Mouse (Mus musculus): ENCODE results near the gene Reep1. TPM values are rescaled to one million over a fixed set of nuclear protein-coding genes. Genes with fewer than 3 reads are reported as not detected.
"Not testable (repeated sequence)": the region's sequence is repeated elsewhere in the genome, so short reads cannot be mapped to it uniquely, and the experiment has no call there.

The Reep1 gene
- polyA plus RNA-seq, 1 experiment from 2014 or later: 20.8 TPM

DNA sequence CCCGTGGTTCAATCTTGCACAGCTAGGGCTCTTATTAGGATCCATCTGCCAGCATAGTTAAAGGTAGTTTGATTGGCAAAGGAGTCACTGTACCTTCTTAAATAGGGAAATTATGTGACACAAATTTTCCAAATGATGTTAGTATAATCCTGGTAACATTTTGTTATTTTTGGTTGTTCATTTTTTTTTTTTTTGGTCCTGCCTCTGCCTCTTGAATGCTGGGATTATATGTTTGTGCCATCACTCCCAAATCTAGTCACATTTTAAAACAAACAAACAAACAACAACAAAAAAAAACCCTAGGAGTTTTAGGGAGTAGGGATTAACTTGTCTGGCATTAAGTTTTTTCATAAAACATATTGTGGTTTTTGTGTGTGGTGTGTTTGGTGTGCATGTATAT is 119.5 kb downstream of the Reep1 start, which contains the start of gene Mrpl35:
Mrpl35 (minus strand) TSS at position 101 of the 400 bp plus-strand sequence.
- WGBS (ENCODE audit: insufficient replicate concordance): 58% methylated on average over 1 of the region's 1 CpGs
- Histone ChIP-seq H3K27ac (ENCODE audit: low read depth, low read length) (no peak within 1 kb of the TSS), H3K4me2 (no peak within 1 kb of the TSS), H3K9ac (ENCODE audit: low read depth, low read length) (no peak within 1 kb of the TSS), H3K4me3 (ENCODE audit: low read depth, low read length) (no peak within 1 kb of the TSS), H3K36me3 (ENCODE audit: control insufficient read depth, insufficient read depth, low read length) (no peaks in the 10 kb centered on the region), H3K27me3 (ENCODE audit: control insufficient read depth, insufficient read depth, low read length) (no peaks in the 10 kb centered on the region), H3K9me3 (replicated peaks; ENCODE audit: control insufficient read depth, low read length) (no peaks in the 10 kb centered on the region), H3K4me1 (ENCODE audit: control insufficient read depth, insufficient read depth, low read length) (no peaks in the 10 kb centered on the region)
- no peak for ATAC-seq (replicated peaks; ENCODE audit: insufficient number of reproducible peaks, low FRiP score, low TSS enrichment)

DNA sequence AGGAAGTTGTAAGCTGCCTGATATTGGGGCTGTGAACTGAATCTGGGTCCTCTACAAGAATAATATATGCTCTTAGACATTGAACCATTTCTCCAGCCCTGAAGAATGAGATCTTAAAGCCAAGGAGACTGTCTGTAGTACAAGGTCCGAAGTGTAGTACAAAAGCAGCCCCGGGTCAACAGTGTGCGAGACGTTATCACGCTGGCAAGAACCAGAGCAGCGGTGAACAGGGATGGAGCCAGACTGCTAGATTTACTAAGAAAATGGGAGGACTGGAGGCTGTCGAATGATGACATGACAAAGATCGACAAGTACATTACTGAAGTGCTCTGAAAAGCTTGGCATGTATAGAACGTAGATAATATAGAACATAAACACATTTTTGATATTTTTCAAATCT is 122.4 kb downstream of the Reep1 start:
- Histone ChIP-seq H3K9ac (ENCODE audit: low read depth, low read length) (no peak overlapping the region), H3K4me2 (no peak overlapping the region), H3K4me3 (ENCODE audit: low read depth, low read length) (no peak overlapping the region), H3K9me3 (replicated peaks; ENCODE audit: control insufficient read depth, low read length) (no peaks in the 10 kb centered on the region), H3K27ac (ENCODE audit: low read depth, low read length) (no peak overlapping the region), H3K36me3 (ENCODE audit: control insufficient read depth, insufficient read depth, low read length) (no peaks in the 10 kb centered on the region), H3K4me1 (ENCODE audit: control insufficient read depth, insufficient read depth, low read length) (peaks cover 5% of the 10 kb centered on the region; the same call in 1 of the 2 replicates), H3K27me3 (ENCODE audit: control insufficient read depth, insufficient read depth, low read length) (no peaks in the 10 kb centered on the region)
- ATAC-seq (replicated peaks; ENCODE audit: insufficient number of reproducible peaks, low FRiP score, low TSS enrichment): no peak
- WGBS (ENCODE audit: insufficient replicate concordance): 83% methylated on average over 9 of the region's 9 CpGs

DNA sequence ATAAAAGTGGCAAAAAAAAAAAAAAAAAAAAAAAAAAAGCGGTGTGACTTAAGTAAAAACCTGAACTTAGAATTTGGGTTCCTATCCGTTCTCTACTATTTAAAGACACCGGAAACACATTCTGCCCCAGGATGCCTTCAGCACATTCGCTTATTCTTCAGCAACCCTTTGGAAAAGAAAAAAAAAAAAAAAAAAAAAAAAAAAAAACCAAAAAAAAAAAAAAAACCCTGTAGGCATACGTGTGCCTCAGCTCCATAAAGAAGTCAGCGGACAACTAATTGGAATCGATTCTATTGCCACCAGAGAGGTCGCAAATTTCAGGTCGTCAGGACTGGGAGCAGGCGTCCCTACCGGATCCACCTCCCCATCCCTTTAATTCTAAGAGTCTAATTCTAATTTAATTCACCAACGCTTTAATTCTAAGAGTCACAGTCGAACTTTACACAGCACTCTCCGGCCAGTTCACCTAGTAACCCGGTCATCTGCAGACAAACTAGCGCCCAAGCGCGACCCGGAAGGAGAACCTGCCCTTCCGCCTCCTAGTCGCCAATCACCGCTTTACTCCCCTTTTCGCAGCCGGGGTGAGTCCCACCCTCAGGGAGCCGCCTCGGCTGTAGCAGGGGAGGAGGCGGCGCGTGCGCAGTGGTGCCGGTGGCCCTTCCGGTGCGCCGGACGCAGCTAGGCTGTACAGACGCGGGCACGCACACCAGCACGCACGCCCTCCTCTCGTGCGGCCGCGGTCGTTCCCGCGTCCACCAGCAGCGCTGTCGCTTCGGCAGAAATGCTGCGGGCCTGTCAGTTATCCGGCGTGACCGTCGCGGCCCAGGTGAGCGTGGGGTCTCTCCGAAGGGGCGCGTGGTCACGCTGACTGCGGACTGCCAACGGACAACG is 123.6 kb downstream of the Reep1 start, which contains the start of gene Immt:
Immt (plus strand) TSS at position 642 of the 891 bp plus-strand sequence.
- Histone ChIP-seq H3K4me2 (peak within 1 kb of the TSS; percentile 84), H3K9ac (ENCODE audit: low read depth, low read length) (peak within 1 kb of the TSS; percentile 80), H3K27ac (ENCODE audit: low read depth, low read length) (peak within 1 kb of the TSS; percentile 80), H3K27me3 (ENCODE audit: control insufficient read depth, insufficient read depth, low read length) (no peaks in the 10 kb centered on the region), H3K4me1 (ENCODE audit: control insufficient read depth, insufficient read depth, low read length) (peaks cover 5% of the 10 kb centered on the region; the same call in 1 of the 2 replicates), H3K36me3 (ENCODE audit: control insufficient read depth, insufficient read depth, low read length) (no peaks in the 10 kb centered on the region), H3K9me3 (replicated peaks; ENCODE audit: control insufficient read depth, low read length) (no peaks in the 10 kb centered on the region), H3K4me3 (ENCODE audit: low read depth, low read length) (peak within 1 kb of the TSS; percentile 67)
- peak; percentile 99 for ATAC-seq (replicated peaks; ENCODE audit: insufficient number of reproducible peaks, low FRiP score, low TSS enrichment)
- under 1% methylated on average over 62 of the region's 64 CpGs for WGBS (ENCODE audit: insufficient replicate concordance)

GRCm38 (mm10) chr6:71831581-71831960 is 124.2 kb downstream of the Reep1 start:
- peak overlapping the region; percentile 84 for H3K4me2 ChIP-seq
- no peaks in the 10 kb centered on the region for H3K9me3 ChIP-seq (replicated peaks; ENCODE audit: control insufficient read depth, low read length)
- peak; percentile 99 for ATAC-seq (replicated peaks; ENCODE audit: insufficient number of reproducible peaks, low FRiP score, low TSS enrichment)
- H3K27me3 ChIP-seq (ENCODE audit: control insufficient read depth, insufficient read depth, low read length): no peaks in the 10 kb centered on the region
- under 1% methylated on average over 21 of the region's 21 CpGs for WGBS (ENCODE audit: insufficient replicate concordance)
- H3K36me3 ChIP-seq (ENCODE audit: control insufficient read depth, insufficient read depth, low read length): no peaks in the 10 kb centered on the region
- H3K4me1 ChIP-seq (ENCODE audit: control insufficient read depth, insufficient read depth, low read length): peaks cover 5% of the 10 kb centered on the region; the same call in 1 of the 2 replicates
- peak overlapping the region; percentile 67 for H3K4me3 ChIP-seq (ENCODE audit: low read depth, low read length)
- peak overlapping the region; percentile 80 for H3K27ac ChIP-seq (ENCODE audit: low read depth, low read length)
- peak overlapping the region; percentile 80 for H3K9ac ChIP-seq (ENCODE audit: low read depth, low read length)

- H3K9ac ChIP-seq (ENCODE audit: low read depth, low read length): no peak overlapping the region
- no peak for ATAC-seq (replicated peaks; ENCODE audit: insufficient number of reproducible peaks, low FRiP score, low TSS enrichment)
- no peaks in the 10 kb centered on the region for H3K36me3 ChIP-seq (ENCODE audit: control insufficient read depth, insufficient read depth, low read length)
- peaks cover 5% of the 10 kb centered on the region; the same call in 1 of the 2 replicates for H3K4me1 ChIP-seq (ENCODE audit: control insufficient read depth, insufficient read depth, low read length)
- 65% methylated on average over 2 of the region's 2 CpGs for WGBS (ENCODE audit: insufficient replicate concordance)
- no peak overlapping the region for H3K27ac ChIP-seq (ENCODE audit: low read depth, low read length)
- no peak overlapping the region for H3K4me3 ChIP-seq (ENCODE audit: low read depth, low read length)
- H3K9me3 ChIP-seq (replicated peaks; ENCODE audit: control insufficient read depth, low read length): no peaks in the 10 kb centered on the region
- no peaks in the 10 kb centered on the region for H3K27me3 ChIP-seq (ENCODE audit: control insufficient read depth, insufficient read depth, low read length)
- no peak overlapping the region for H3K4me2 ChIP-seq
These were observed 129.4 kb downstream of the Reep1 start for GRCm38 (mm10) chr6:71836811-71837210.

DNA sequence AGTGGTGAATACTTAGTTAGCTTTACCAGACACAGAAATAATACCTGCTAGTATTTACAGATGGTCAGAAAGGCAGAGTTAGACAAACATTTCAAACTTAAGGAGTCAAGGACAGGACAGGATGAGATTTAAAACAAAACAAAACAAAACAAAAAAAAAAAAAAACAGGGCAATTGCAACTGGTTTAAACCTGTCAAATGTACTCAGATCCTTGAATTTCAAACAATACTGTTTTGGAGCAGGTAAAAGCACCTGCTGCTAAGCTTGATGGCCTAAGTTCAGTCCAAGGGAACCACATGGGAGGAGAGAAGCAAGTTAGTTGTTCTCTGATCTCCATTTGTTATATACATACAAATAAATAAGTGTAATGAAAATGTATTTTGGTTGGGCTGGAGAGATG is 132.5 kb downstream of the Reep1 start:
- Histone ChIP-seq H3K9me3 (replicated peaks; ENCODE audit: control insufficient read depth, low read length) (no peaks in the 10 kb centered on the region), H3K27ac (ENCODE audit: low read depth, low read length) (no peak overlapping the region), H3K27me3 (ENCODE audit: control insufficient read depth, insufficient read depth, low read length) (no peaks in the 10 kb centered on the region), H3K9ac (ENCODE audit: low read depth, low read length) (no peak overlapping the region), H3K4me3 (ENCODE audit: low read depth, low read length) (no peak overlapping the region), H3K4me1 (ENCODE audit: control insufficient read depth, insufficient read depth, low read length) (no peaks in the 10 kb centered on the region), H3K36me3 (ENCODE audit: control insufficient read depth, insufficient read depth, low read length) (no peaks in the 10 kb centered on the region), H3K4me2 (no peak overlapping the region)
- ATAC-seq (replicated peaks; ENCODE audit: insufficient number of reproducible peaks, low FRiP score, low TSS enrichment): no peak

- no peak for ATAC-seq (replicated peaks; ENCODE audit: insufficient number of reproducible peaks, low FRiP score, low TSS enrichment)
- H3K9me3 ChIP-seq (replicated peaks; ENCODE audit: control insufficient read depth, low read length): no peaks in the 10 kb centered on the region
- H3K27ac ChIP-seq (ENCODE audit: low read depth, low read length): no peak overlapping the region
- no peak overlapping the region for H3K4me3 ChIP-seq (ENCODE audit: low read depth, low read length)
- H3K27me3 ChIP-seq (ENCODE audit: control insufficient read depth, insufficient read depth, low read length): no peaks in the 10 kb centered on the region
- 91% methylated on average over 1 of the region's 1 CpGs for WGBS (ENCODE audit: insufficient replicate concordance)
- 0 out of 2 replicates have a peak, but pooled peaks cover 2% of the 10 kb centered on the region for H3K36me3 ChIP-seq (ENCODE audit: control insufficient read depth, insufficient read depth, low read length)
- H3K4me1 ChIP-seq (ENCODE audit: control insufficient read depth, insufficient read depth, low read length): no peaks in the 10 kb centered on the region
- no peak overlapping the region for H3K4me2 ChIP-seq
- H3K9ac ChIP-seq (ENCODE audit: low read depth, low read length): no peak overlapping the region
These were observed 133.4 kb downstream of the Reep1 start for GRCm38 (mm10) chr6:71840597-71841290.

DNA sequence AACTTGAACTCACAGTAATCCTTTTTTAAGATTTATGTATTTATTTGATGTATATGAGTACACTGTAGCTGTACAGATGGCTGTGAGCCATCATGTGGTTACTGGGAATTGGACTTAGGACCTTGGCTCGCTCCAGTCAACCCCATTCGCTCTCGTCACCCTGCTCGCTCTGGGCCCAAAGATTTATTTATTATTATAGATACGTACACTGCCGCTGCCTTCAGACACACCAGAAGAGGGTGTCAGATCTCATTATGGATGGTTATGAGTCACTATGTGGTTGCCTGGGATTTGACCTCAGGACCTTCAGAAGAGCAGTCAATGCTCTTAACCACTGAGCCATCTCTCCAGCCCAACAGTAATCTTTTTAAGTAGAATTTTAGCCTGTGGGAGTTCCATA is 139.5 kb downstream of the Reep1 start:
- not testable (repeated sequence) for H3K4me3 ChIP-seq (ENCODE audit: low read depth, low read length); H3K27me3 ChIP-seq (ENCODE audit: control insufficient read depth, insufficient read depth, low read length); H3K9ac ChIP-seq (ENCODE audit: low read depth, low read length); H3K4me1 ChIP-seq (ENCODE audit: control insufficient read depth, insufficient read depth, low read length); H3K27ac ChIP-seq (ENCODE audit: low read depth, low read length); H3K4me2 ChIP-seq; H3K36me3 ChIP-seq (ENCODE audit: control insufficient read depth, insufficient read depth, low read length); H3K9me3 ChIP-seq (replicated peaks; ENCODE audit: control insufficient read depth, low read length); ATAC-seq (replicated peaks; ENCODE audit: insufficient number of reproducible peaks, low FRiP score, low TSS enrichment)
- 98% methylated on average over 6 of the region's 6 CpGs for WGBS (ENCODE audit: insufficient replicate concordance)
